Mouse (Mus musculus) heart, embryonic 14.5 days (tissue): ENCODE measurements at regions not wholly inside any gene's neighbourhood (a gene's known extent, or its start where the extent isn't known, plus 50 kb on each side); places are given as distances from the start of the nearest gene placed in this dataset.

Experiments used
- ATAC-seq: fragments of 200-750 bp; cut with Nextera tagmentation; 2 replicates; pipeline ENCODE4 v1.8.0; 2017; ENCODE audit warnings: low read depth, moderate TSS enrichment; ENCODE audit not compliant: insufficient number of reproducible peaks, insufficient read depth, low FRiP score
- H3K27ac ChIP-seq, 2 experiments: fragments of 200-500 bp in 1 of 2; fragments of 300-500 bp in 1 of 2; sonication (generic) in 1 of 2; replicated peaks in 1 of 2; 2 replicates each; pipeline ENCODE4 v1.5.1; 2012 to 2014; ENCODE audit warnings: low read depth in 2 of 2, low read length in 2 of 2, control low read depth in 1 of 2, mild to moderate bottlenecking in 1 of 2, mixed read lengths in 1 of 2; ENCODE audit not compliant: control insufficient read depth in 1 of 2, insufficient read depth in 1 of 2
- H3K27me3 ChIP-seq: fragments of 300-500 bp; sonication (generic); 2 replicates; pipeline ENCODE4 v1.6.1; 2014; ENCODE audit warnings: mild to moderate bottlenecking, low read length, control low read depth; ENCODE audit not compliant: control insufficient read depth, insufficient read depth
- H3K36me3 ChIP-seq: fragments of 300-500 bp; sonication (generic); 2 replicates; pipeline ENCODE4 v1.6.1; 2014; ENCODE audit warnings: mild to moderate bottlenecking, control low read depth, low read length, mixed read lengths; ENCODE audit not compliant: control insufficient read depth, insufficient read depth
- H3K4me1 ChIP-seq, 2 experiments: fragments of 200-500 bp in 1 of 2; fragments of 300-500 bp in 1 of 2; sonication (generic) in 1 of 2; 2 replicates each; pipeline ENCODE4 v1.6.1; 2012 to 2014; ENCODE audit warnings: low read length in 2 of 2, control low read depth in 1 of 2, mixed read lengths in 1 of 2; ENCODE audit not compliant: control insufficient read depth in 2 of 2, insufficient read depth in 2 of 2
- H3K4me2 ChIP-seq: fragments of 300-500 bp; sonication (generic); 2 replicates; pipeline ENCODE4 v1.6.1; 2014; ENCODE audit warnings: mild to moderate bottlenecking, low read length
- H3K4me3 ChIP-seq, 2 experiments: fragments of 200-500 bp in 1 of 2; fragments of 300-500 bp in 1 of 2; sonication (generic) in 1 of 2; 2 replicates each; pipeline ENCODE4 v1.5.1; 2012 to 2014; ENCODE audit warnings: low read length in 2 of 2, mild to moderate bottlenecking in 2 of 2, control low read depth in 1 of 2, low read depth in 1 of 2, moderate library complexity in 1 of 2; ENCODE audit not compliant: control insufficient read depth in 1 of 2, insufficient read depth in 1 of 2
- H3K9ac ChIP-seq: fragments of 300-500 bp; sonication (generic); 2 replicates; pipeline ENCODE4 v1.6.1; 2014; ENCODE audit warnings: mild to moderate bottlenecking, low read length
- H3K9me3 ChIP-seq: fragments of 300-500 bp; sonication (generic); 2 replicates; pipeline ENCODE4 v1.6.1; 2016; ENCODE audit warnings: low read length, control low read depth; ENCODE audit not compliant: control insufficient read depth
- WGBS: fragments of 180-500 bp; shearing (Covaris S2); extraction: QIAGEN DNeasy Blood & Tissue Kit; methylation state at CpG from one replicate; pipeline ENCODE4 v1.1.7; 2014; 5-methylcytosine and 5-hydroxymethylcytosine counted together

DNA sequence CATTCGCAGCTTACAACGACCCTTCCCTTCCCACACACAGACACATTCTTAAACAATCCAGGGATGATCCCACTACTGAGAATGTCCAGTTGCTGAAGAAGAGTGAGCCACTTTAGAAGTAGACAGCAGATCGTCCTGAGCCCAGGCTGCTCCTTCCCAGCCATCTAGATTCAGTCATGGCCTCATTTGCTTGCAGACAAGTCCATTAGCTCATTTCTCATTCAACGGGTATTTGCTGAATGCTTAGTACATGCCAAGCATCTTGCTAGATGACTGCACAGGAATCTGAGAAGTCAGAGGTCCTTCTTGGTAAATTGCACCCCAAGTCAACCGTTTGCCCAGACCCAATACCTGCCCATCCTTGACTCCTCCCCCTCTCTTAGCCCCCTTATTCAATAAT lies 57.8 kb downstream of the Ier5 start:
- Histone ChIP-seq H3K4me2 (peak overlapping the region; percentile 59), H3K36me3 (no peaks in the 10 kb centered on the region), H3K4me3 (no peak overlapping the region), H3K4me1 (peaks cover 20 to 32% of the 10 kb centered on the region in 2 experiments), H3K9ac (peak overlapping the region; percentile 52), H3K27ac (peak overlapping the region; percentile 82 to 97), H3K27me3 (no peaks in the 10 kb centered on the region), H3K9me3 (no peaks in the 10 kb centered on the region)
- ATAC-seq = no peak
- WGBS = 62% methylated on average over 5 of the region's 5 CpGs

DNA sequence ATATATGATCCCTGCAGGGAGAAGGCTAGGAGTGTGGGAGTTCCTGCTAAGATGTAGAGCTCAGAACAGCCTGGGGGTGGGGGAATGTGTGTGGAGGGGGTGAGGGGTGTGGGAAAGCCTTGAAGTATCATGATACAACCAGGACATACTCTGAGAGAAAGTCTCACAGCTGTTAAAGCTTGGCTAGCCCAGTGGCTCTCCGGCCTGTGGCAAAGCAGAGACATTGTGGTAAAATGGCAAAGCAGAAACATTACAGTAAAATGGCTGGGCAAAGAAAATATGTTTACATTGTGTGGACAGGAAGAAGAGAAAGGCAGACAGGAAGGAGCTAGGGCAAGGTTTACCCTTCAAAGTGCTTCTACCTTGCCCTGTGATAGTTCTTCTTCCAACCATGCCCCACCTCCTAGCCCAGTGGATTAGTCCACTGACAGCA lies 58.5 kb downstream of the Ier5 start:
- ATAC-seq = no peak
- H3K9me3 ChIP-seq = no peaks in the 10 kb centered on the region
- peaks cover 23 to 37% of the 10 kb centered on the region in 2 experiments for H3K4me1 ChIP-seq
- H3K27ac ChIP-seq = peak overlapping the region; percentile 82 to 97
- no peaks in the 10 kb centered on the region for H3K36me3 ChIP-seq
- peak overlapping the region; percentile 59 for H3K4me2 ChIP-seq
- H3K4me3 ChIP-seq = peak overlapping the region in 1 of 2 experiments; percentile 21; a peak in 2 of 4 replicates
- peak overlapping the region; percentile 71 for H3K9ac ChIP-seq
- 29% methylated on average over 1 of the region's 1 CpGs for WGBS
- H3K27me3 ChIP-seq = no peaks in the 10 kb centered on the region

DNA sequence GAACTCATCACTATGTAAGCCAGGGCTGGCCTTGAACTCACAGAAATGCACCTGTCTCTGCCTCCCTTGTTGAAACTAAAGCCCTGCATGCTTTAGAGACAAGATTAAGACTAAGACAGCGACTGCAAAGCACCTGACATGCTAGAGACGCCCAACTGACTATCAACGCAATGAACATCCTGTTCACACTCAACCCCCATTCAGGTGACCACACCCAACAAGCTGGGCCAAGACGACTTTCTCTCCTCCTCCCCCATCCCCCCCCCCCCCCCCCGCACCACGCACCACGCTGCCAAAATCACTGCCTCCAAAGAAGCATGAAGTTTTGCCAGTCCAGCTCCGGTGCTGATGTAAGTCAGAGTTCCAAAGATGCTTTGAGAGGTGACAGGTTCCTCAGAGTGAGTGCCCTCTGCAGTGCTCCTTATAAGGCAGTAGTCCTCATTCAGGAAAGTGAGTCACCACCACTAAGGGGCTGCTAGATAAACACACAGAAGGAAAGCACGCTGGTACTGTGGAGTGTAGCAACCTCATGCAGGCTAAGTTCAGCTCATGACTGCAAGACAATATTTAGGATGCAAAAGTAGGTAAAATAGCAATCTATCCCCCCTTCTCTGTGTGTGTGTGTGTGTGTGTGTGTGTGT lies 59.2 kb downstream of the Ier5 start:
- Histone ChIP-seq H3K9ac (peak overlapping the region; percentile 71), H3K27me3 (no peaks in the 10 kb centered on the region), H3K4me2 (peak overlapping the region; percentile 59), H3K4me3 (peak overlapping the region; percentile 3 to 21; a peak in 2 of 4 replicates), H3K36me3 (no peaks in the 10 kb centered on the region), H3K9me3 (no peaks in the 10 kb centered on the region), H3K4me1 (peaks cover 23 to 38% of the 10 kb centered on the region in 2 experiments), H3K27ac (peak overlapping the region; percentile 97 to 99)
- peak; percentile 86 for ATAC-seq
- 2% methylated on average over 8 of the region's 9 CpGs for WGBS

DNA sequence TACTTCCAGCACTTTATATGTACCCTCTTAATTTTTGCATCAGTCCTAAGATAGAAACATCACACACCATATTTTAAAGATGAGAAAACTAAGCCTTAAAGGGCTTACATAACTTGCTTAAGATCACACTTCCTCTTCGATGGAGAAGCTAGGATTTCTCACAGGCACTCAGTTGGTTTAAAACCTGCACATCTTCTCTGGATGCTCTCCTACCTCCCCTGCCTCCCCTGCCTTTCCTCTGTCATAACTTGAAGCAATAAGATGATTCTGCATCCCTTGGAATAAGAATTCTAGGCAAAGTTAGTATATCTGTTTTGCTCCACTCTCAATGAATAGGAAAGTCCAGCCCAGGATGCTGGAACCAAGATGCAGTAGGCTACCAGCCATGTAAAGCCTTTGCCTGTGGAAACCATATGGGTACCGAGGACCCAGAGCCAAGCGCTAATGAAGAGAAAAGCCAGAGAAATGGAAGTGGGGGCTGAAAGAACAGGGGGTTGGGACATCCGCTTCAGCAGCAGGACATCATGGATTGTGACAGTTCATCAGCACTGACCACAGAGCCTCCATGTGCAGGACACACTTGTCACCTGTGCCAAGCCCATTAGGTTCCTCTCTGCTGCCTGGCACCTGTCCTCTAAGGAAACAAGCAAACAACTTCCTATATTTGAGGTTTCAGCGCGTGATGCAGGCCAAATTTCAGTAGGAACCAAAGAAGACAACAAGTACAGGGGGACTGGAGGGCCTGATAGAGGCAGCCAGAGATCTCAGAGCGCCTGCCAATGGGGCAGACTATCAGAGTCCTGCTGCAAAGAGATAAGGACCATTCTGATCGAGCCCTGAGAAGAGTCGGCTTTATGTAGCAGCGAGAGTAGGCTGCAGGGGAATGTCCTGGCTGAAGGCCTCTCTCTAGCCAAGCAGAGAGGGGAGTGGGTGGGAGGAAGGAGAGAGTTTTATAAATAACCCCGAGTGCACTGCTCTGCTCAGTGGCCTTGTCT lies 60.5 kb downstream of the Ier5 start:
- Histone ChIP-seq H3K36me3 (no peaks in the 10 kb centered on the region), H3K27me3 (no peaks in the 10 kb centered on the region), H3K4me2 (peak overlapping the region; percentile 59), H3K9me3 (no peaks in the 10 kb centered on the region), H3K4me1 (peaks cover 23 to 38% of the 10 kb centered on the region in 2 experiments), H3K27ac (peak overlapping the region; percentile 97 to 99), H3K9ac (peak overlapping the region; percentile 56), H3K4me3 (no peak overlapping the region)
- WGBS = 22% methylated on average over 11 of the region's 11 CpGs
- peak; percentile 88 for ATAC-seq

DNA sequence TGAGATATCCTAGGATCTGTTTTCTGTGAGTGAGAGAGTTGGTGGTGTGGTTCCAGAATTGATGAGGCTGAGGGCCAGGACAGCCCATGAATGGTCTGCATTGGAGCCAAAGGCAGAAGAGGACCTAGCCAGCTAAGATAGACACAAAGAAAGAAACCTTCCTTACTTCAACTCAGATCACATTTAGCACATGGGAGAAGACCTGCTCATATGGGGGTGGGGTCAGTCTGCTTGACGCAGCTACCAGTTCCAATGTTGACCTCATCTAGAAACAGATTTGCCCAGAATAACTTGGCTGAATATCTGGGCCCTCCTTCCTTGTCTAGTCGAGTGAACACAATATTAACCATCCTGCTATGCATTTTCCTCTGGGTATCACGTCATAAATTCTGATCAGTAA lies 62.0 kb downstream of the Ier5 start:
- Histone ChIP-seq H3K9ac (no peak overlapping the region), H3K4me3 (no peak overlapping the region), H3K27ac (0 out of 4 replicates have a peak overlapping the region, but pooled peaks of 1 of the 2 experiments have one; percentile 31), H3K27me3 (no peaks in the 10 kb centered on the region), H3K36me3 (no peaks in the 10 kb centered on the region), H3K4me2 (no peak overlapping the region), H3K4me1 (peaks cover 23 to 38% of the 10 kb centered on the region in 2 experiments), H3K9me3 (no peaks in the 10 kb centered on the region)
- ATAC-seq = no peak
- 63% methylated on average over 3 of the region's 3 CpGs for WGBS

DNA sequence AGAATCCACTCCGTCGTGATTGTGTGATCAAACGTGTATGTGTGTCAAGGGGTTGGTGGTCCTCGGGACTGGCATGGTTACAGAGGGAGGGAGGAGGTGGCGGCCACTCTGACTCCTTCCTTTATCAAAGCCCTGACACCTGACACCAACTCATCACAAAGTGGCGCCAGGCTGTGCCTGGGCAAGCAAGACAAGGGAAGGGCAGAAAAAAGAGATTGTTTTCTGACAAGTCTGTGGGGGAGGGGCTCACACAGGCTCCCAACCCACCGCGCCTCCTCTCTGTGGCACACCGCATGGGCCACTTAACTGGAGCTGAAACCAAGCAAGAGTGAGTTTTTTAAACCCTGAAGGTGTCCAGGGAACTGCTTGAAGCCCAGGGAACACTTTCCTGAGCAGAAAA lies 68.5 kb downstream of the Ier5 start:
- Histone ChIP-seq H3K27ac (peak overlapping the region in 1 of 2 experiments; percentile 17; a peak in 1 of 4 replicates), H3K36me3 (no peaks in the 10 kb centered on the region), H3K9ac (peak overlapping the region; percentile 54; the same call in 1 of the 2 replicates), H3K9me3 (no peaks in the 10 kb centered on the region), H3K4me2 (no peak overlapping the region), H3K27me3 (no peaks in the 10 kb centered on the region), H3K4me1 (peaks cover 23 to 30% of the 10 kb centered on the region in 2 experiments), H3K4me3 (no peak overlapping the region)
- 0 out of 2 replicates have a peak, but pooled peaks have one; percentile 23 for ATAC-seq
- 14% methylated on average over 9 of the region's 9 CpGs for WGBS

DNA sequence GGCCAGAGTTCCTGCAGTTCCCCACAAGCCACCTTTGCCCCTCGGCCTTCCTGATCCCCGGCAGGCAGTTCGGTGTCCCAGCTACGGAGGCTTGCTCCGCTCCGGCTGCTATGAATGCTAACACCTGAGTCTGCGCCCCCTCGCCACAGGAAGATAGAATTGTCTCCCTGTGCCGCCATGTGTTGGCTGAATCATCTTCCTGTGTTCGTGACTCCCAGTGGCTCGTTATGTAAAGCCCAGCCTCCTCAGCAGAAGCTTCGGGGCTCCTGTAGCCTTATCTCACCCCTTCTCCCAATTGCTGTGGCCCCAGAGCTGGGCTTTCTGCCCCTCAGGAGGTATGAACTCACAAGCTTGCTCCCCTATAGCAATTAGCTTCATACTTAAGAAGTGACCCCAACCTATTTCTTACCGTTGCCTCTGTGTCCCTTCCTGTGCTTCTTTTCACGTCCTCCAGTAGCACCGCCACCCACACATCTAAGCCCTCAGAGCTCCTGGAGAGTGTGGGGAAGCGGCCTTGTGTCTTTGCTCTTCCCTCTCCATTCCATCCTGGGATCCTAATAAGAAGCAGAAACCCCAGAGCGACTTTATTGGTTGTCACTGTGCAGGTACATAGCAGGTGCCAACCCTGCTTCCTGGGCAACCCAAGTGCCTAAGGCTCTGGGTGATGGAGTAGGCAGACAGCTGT lies 70.1 kb downstream of the Ier5 start:
- ATAC-seq = no peak
- peak overlapping the region; percentile 43 for H3K4me2 ChIP-seq
- 50% methylated on average over 17 of the region's 17 CpGs for WGBS
- no peaks in the 10 kb centered on the region for H3K9me3 ChIP-seq
- H3K4me3 ChIP-seq = no peak overlapping the region
- peak overlapping the region in 1 of 2 experiments; percentile 12; a peak in 1 of 4 replicates for H3K27ac ChIP-seq
- H3K36me3 ChIP-seq = no peaks in the 10 kb centered on the region
- no peaks in the 10 kb centered on the region for H3K27me3 ChIP-seq
- H3K4me1 ChIP-seq = peaks cover 23 to 30% of the 10 kb centered on the region in 2 experiments
- peak overlapping the region; percentile 2; the same call in 1 of the 2 replicates for H3K9ac ChIP-seq
